Mouse (Mus musculus) testis, adult 2 months (tissue): ENCODE results near the gene Tnik.

Experiments used
- CTCF ChIP-seq: fragments of 200-500 bp; IDR thresholded peaks from 2 replicates; pipeline ENCODE4 v1.5.1; 2012; ENCODE audit warnings: low read depth, mild to moderate bottlenecking, inconsistent platforms, low read length, moderate library complexity; ENCODE audit not compliant: control insufficient read depth, insufficient read depth, insufficient replicate concordance
- POLR2A ChIP-seq: fragments of 200-500 bp; IDR thresholded peaks from 2 replicates; pipeline ENCODE4 v1.6.1; 2012; ENCODE audit warnings: low read depth, mild to moderate bottlenecking, inconsistent platforms, low read length, moderate library complexity; ENCODE audit not compliant: control insufficient read depth

DNA sequence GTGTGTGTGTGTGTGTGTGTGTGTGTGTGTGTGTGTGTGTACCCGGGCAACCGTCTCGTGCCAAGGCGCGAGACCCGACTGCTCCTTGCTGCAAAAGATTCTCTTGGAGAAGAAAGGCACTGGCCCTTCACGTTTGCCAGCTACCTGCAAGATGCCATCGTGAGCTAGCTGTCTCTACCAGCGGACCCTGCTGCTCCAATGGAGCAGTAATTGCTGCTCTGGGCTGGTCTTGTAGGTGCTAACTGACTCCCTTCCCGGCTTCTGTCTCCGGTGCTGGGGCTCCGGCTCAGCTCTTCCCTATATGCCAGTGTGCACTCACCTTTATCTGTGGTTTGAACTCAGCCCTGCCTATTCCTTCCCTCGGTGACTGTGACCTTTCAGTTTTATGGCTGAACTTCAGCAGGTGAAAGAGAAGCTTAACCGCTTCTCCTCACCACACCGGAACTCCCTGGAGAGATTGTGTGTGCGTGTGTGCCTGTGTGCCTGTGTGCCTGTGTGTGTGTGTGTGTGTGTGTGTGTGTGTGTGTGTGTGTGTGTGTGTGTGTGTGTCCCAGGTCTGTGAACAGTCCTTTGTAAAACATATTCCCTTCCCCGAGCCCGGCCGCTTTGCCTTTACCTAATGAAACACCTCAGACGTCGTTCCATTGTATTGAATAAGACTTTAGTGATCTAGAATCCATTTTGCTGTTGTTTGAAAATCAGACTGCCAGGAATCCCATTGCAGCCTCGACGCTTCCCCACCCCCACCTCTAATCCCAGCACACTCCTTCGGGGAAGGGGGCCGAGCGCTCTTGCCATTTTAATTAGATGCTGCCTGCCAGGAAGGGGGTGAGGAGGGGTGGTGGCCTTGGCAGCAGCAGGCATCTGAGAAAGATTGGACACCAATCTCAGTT, 1.2 kb downstream of the Tnik start:
- TF ChIP-seq CTCF (no peak), POLR2A (no peak)
